Mouse (Mus musculus): ENCODE measurements at regions not wholly inside any gene's neighbourhood (a gene's known extent, or its start where the extent isn't known, plus 50 kb on each side); places are given as distances from the start of the nearest gene placed in this dataset.

DNA sequence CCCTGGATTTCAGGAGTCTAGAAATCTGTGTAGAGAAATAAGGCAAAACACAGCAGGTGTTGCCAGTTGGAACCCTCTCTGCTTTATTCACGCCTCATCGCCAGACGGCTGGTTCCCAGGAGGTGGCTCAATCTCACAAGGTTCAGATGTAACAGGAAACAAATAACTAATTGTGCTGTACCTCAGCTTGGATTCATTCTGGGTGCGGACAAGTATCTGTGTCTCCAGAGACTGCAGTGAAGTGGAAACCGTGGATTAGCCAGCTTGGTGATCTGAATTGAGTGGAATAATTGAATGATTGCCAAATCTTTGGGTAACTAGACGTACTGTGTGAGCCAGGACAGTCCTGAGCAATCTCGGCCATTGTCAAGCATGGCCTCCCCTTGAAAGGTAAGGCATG lies 145.4 kb upstream of the Nr4a3 start:
- TF ChIP-seq CTCF (IDR thresholded peaks at IDR 0.05; ENCODE audit: borderline replicate concordance, extremely low read depth, insufficient read depth, insufficient read length), result no peak
- no peak for TF ChIP-seq POLR2A (IDR thresholded peaks at IDR 0.05; ENCODE audit: borderline replicate concordance, extremely low read depth, insufficient read depth, insufficient read length, poor library complexity, severe bottlenecking)
- peak; percentile 93 for DNase-seq (ENCODE audit: low read depth)

DNA sequence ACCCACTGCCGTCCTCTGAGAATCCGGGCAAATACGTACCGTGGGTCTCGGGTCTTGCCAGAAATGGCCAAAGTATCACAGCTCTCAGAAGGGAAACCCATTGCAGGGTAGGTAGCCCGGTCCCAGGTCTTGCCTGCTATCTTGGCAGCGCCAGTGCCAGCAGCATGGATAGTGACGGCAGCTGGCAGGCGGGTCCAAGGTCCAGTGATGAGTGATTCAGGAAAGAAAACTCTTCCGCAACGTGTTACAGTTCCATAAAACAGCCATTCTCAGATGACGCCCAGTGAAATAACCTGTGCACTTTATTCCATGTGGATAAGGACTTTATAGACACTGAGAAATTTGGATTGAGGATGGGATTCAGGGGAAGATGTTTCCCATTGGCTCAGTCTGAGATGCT lies 142.2 kb upstream of the Nr4a3 start:
- TF ChIP-seq CTCF (IDR thresholded peaks at IDR 0.05; ENCODE audit: borderline replicate concordance, extremely low read depth, insufficient read depth, insufficient read length), result no peak
- TF ChIP-seq POLR2A (IDR thresholded peaks at IDR 0.05; ENCODE audit: borderline replicate concordance, extremely low read depth, insufficient read depth, insufficient read length, poor library complexity, severe bottlenecking), result no peak
- no peak for DNase-seq (ENCODE audit: low read depth)

DNA sequence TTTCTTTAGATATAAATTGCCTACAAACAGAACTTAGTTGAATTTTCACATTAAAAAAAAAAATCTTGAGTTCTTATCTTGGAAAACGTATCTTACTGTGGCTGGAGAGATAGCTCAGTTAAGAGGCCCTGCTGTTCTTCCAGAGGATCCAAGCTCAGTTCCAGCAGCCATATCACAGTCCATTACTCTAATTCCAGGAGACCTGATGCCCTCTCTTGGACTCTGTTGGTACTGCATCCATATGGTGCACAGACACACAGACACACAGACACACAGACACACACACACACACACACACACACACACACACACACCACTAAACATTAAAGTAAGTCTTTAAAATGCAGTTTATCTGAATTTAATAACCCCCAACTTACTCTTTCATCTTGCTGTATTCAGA lies 132.7 kb upstream of the Nr4a3 start:
- DNase-seq (ENCODE audit: low read depth), result no peak
- TF ChIP-seq CTCF (IDR thresholded peaks at IDR 0.05; ENCODE audit: borderline replicate concordance, extremely low read depth, insufficient read depth, insufficient read length) (peak; percentile 20; the same call in 1 of the 2 replicates), POLR2A (IDR thresholded peaks at IDR 0.05; ENCODE audit: borderline replicate concordance, extremely low read depth, insufficient read depth, insufficient read length, poor library complexity, severe bottlenecking) (no peak)

DNA sequence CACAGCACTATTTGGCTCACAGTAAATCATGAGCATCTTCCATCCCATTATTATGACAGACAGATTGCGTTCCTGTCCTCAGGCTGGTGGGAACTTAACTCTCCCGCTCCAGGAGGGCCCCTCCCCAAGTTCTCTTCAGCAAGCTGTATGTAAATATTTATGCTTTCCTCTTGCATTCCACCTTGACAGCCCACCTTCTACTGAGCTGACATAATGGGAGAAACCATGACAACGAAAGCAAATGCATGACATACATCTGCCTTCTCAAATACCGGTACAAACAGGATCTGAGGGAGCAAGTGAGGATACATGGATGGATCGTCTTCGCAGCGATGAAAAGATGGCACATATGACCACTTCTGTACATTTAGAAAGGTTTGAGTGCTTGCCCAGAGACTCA lies 125.4 kb upstream of the Nr4a3 start:
- DNase-seq (ENCODE audit: low read depth), result peak; percentile 58
- no peak for TF ChIP-seq CTCF (IDR thresholded peaks at IDR 0.05; ENCODE audit: borderline replicate concordance, extremely low read depth, insufficient read depth, insufficient read length)
- no peak for TF ChIP-seq POLR2A (IDR thresholded peaks at IDR 0.05; ENCODE audit: borderline replicate concordance, extremely low read depth, insufficient read depth, insufficient read length, poor library complexity, severe bottlenecking)

DNA sequence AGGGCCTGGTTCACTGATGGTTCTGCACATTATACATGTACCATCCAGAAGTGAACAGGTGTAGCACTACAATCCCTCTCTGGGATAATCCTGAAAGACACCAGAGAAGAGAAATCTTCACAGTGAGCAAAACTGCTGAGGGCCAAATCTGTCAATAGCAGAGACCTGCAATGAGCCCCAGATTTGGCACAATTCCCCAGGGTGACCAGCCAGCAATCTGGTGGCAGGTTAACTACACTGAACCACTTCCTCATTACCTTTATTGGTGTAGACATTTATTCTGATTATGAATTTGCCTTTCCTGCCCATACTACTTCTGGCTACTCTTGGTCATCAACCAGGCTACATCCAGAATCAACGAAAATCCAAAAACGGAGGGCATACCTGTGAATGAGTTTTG lies 113.5 kb upstream of the Nr4a3 start:
- DNase-seq (ENCODE audit: low read depth), result no peak
- no peak for TF ChIP-seq CTCF (IDR thresholded peaks at IDR 0.05; ENCODE audit: borderline replicate concordance, extremely low read depth, insufficient read depth, insufficient read length)
- TF ChIP-seq POLR2A (IDR thresholded peaks at IDR 0.05; ENCODE audit: borderline replicate concordance, extremely low read depth, insufficient read depth, insufficient read length, poor library complexity, severe bottlenecking), result no peak

DNA sequence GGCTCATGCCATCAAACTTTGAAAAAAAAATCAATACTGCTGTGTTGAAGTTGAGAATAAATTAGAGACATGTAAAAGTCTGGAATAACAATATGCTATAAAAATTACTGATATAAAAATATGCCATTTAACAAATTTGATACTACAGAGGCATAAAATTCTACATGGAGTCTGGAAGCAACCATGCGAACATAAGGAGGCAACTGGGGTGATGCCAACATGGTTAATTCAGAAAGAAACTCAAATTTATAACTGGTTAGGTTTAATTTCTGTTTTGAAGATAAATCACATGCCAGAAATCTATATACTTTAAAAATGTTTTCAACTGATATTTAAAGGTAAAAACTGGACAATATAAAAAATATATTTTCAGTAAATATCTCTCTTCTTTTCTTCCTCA lies 111.4 kb upstream of the Nr4a3 start:
- peak; percentile 55 for DNase-seq (ENCODE audit: low read depth)
- TF ChIP-seq POLR2A (IDR thresholded peaks at IDR 0.05; ENCODE audit: borderline replicate concordance, extremely low read depth, insufficient read depth, insufficient read length, poor library complexity, severe bottlenecking), result no peak
- TF ChIP-seq CTCF (IDR thresholded peaks at IDR 0.05; ENCODE audit: borderline replicate concordance, extremely low read depth, insufficient read depth, insufficient read length), result no peak

DNA sequence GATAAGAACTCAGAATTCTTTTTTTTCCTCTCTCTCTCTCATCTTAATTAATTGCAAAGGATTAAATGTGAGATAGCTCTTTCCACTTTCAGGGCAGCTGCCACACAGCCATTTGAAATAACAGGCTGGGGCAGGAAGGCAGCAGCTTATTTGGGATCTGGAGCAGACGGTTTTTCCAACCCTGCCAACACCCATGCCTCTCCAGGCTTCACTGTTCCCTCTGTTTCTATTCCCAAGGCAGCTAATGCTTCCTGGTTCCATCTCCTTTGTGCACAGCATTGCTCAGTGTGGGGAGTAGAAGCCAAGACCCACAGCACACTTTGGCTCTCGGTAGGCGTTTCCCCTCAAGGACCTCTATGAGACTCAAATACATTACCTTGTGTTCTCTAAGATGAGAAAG lies 109.4 kb upstream of the Nr4a3 start:
- peak; percentile 46 for DNase-seq (ENCODE audit: low read depth)
- TF ChIP-seq POLR2A (IDR thresholded peaks at IDR 0.05; ENCODE audit: borderline replicate concordance, extremely low read depth, insufficient read depth, insufficient read length, poor library complexity, severe bottlenecking) (no peak), CTCF (IDR thresholded peaks at IDR 0.05; ENCODE audit: borderline replicate concordance, extremely low read depth, insufficient read depth, insufficient read length) (no peak)

DNA sequence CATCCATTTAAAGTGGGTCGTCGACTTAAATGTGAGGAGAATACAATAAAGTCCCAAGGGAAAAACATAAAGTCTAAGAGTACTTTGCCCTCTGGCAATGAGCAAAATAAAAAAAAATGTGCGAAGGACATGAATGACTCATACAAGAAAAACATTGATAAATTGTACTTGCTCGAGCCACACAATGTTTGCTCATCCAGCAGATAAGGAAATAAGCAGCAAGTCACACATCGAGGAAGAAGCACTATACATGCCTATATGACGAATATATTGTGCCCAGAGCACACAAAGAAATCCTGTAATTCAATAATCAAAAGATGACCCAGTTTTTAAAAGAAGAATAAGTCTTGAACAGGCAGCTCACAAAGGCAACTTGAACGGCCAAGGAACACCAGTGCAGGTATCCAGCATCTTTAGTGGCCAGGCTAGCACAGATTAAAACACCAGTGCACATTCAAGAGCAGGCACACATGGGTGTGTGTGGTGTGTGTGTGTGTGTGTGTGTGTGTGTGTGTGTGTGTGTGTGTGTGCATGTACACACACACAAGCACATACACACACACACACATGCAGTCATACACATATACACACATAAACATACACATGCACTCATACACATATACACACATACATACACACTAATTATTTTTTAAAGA lies 108.4 kb upstream of the Nr4a3 start:
- no peak for DNase-seq (ENCODE audit: low read depth)
- no peak for TF ChIP-seq POLR2A (IDR thresholded peaks at IDR 0.05; ENCODE audit: borderline replicate concordance, extremely low read depth, insufficient read depth, insufficient read length, poor library complexity, severe bottlenecking)
- TF ChIP-seq CTCF (IDR thresholded peaks at IDR 0.05; ENCODE audit: borderline replicate concordance, extremely low read depth, insufficient read depth, insufficient read length), result no peak

DNA sequence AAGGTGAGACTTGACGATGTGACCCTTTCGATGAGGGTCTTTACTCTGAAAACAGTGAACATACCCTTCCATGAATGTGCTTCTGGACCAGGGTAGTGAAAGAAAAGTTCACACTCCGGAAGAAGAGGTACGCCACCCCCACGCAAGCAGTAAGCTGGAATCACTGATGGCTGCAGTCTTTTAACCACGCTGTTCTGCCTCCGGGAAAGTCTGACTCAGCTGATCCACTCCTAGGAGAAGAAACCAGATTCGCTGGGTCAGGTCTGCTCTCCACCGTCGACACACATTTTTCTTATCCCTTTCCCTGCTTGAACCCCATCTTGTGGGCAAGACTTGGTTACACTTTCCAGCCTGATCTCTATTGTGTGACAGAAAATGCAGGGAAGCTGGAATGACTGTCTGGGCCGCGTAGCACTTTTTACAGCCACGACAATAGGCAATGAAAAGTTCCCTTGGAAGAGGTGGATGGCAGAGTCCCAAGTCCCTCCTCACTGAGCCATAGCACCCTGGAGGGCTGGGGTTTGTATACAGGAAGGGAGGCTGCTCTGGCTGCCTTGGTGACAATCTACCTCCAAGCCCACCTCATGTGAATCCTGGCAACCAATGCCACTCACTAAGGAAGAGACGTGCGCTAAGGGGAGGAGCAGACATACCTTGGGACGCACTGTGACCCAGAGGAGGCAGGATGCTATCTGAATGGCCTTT lies 96.9 kb upstream of the Nr4a3 start:
- TF ChIP-seq CTCF (IDR thresholded peaks at IDR 0.05; ENCODE audit: borderline replicate concordance, extremely low read depth, insufficient read depth, insufficient read length) (no peak), POLR2A (IDR thresholded peaks at IDR 0.05; ENCODE audit: borderline replicate concordance, extremely low read depth, insufficient read depth, insufficient read length, poor library complexity, severe bottlenecking) (no peak)

DNA sequence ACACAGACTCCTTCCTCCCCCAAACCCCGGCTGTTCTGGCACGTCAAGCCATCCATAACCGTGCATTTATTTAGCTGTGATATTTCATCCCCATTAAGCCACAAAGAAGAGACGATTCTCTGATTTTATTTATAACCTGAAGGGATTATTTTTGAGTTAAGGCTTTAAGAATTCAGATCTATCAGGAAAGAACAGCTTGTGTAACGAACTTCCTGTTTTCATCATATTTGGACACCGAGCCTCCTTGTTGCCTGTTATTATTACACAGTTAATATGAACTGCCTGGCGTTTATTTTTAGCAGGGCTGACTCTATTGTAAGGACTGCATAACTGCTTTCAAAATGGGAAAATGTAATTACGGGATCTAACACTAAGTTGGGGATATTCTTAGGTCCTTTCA lies 96.2 kb upstream of the Nr4a3 start:
- DNase-seq (ENCODE audit: low read depth), result no peak
- TF ChIP-seq POLR2A (IDR thresholded peaks at IDR 0.05; ENCODE audit: borderline replicate concordance, extremely low read depth, insufficient read depth, insufficient read length, poor library complexity, severe bottlenecking) (no peak), CTCF (IDR thresholded peaks at IDR 0.05; ENCODE audit: borderline replicate concordance, extremely low read depth, insufficient read depth, insufficient read length) (no peak)

More for the DNA sequence above, 96.9 kb upstream of the Nr4a3 start:
- DNase-seq (ENCODE audit: low read depth), result peak; percentile 66

DNA sequence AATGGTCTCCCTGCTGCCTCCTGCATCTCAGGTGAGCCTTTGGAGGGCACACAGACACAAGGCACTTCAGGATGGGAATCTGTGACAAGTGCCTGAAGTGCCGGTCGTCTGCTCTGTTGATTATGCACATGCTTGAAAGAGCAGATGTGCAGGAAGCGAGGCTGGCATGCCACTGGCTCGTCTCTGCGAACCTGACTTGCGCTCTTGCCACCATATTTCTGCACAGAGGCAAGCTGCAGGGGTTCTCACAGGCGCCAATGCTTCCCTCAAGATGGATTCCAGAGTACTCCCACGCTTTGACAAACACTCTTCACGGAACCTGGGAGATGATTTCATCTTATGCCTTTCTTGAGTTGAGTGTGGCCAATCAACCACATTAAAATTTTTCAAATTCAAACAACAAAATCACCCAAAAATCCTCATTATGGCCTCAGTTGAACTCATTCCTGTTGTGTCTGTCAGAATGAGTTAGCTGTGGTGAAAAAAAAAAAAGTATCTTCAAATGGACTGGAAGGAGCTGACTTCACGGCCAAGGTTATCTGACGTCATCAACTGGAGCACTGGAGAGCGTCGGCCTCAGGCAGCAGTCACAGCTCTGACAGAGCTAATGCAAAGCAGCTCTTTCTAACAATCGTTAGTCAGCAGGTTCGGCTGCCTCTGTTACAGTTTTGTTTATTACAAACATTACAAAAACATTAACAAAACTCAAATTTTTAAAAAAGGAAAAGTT lies 90.2 kb upstream of the Nr4a3 start:
- DNase-seq (ENCODE audit: low read depth), result peak; percentile 27
- no peak for TF ChIP-seq CTCF (IDR thresholded peaks at IDR 0.05; ENCODE audit: borderline replicate concordance, extremely low read depth, insufficient read depth, insufficient read length)
- TF ChIP-seq POLR2A (IDR thresholded peaks at IDR 0.05; ENCODE audit: borderline replicate concordance, extremely low read depth, insufficient read depth, insufficient read length, poor library complexity, severe bottlenecking), result no peak

Data from brain, embryonic 14.5 days (tissue).